Mouse (Mus musculus): ENCODE data around the gene Rnase2b.
"Not testable (repeated sequence)": the region's sequence is repeated elsewhere in the genome, so short reads cannot be mapped to it uniquely, and the experiment has no call there.

Rnase2b gene

DNA sequence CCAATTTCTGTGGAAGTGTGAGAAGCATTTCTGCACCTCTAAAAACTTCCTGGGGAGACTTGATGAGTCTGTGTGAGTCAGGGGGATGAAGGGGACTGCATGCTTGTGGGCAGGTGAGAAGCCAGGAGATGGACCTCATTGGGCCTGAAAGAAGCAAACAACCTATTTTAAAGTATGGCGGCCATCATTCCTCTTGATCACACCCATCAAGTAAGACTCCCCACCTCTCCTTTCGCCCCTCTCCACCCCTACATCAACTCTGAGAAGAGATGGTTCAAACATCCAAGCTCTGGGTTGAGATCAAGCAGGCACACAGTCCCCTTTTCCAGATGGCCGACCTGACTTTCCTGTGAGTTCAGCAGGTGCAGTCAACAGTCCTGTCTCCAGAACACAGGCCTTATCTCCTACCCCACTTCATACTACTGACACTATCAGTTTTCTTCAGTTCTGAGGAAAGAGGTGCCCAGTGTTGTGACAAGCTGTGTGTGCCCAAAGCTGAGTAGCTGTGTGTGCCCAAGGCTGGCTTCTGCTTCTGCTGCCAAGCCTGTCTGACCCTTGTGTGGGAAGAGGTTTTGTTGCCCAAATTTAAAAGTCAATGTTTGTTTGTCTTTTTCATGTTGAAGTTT, 11.7 kb upstream of the Rnase2b start:
- intact Hi-C loops (cut with DNase I): no loop called here

DNA sequence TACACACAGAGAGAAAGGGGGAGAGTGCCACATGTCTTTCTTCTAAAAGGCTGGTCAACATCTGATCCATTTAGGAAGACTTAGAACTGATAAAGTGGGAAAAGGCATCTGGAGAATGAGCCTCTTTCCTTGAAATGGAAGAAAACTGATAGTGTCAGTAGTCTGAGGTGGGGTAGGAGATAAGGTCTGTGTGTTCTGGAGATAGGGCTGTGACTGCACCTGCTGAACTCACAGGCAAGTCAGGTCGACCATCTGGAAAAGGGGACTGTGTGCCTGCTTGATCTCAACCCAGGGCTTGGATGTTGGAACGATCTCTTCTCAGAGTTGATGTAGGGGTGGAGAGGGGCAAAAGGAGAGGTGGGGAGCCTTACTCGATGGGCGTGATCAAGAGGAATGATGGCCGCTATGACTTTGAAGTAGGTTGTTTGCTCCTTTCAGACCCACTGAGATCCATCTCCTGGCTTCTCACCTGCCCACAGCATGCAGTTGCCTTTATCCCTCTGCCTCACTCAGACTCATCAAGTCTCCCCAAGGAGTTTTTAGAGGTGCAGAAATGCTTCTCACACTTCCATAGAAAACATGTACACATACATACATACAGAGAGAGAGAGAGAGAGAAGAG, 9.7 kb upstream of the Rnase2b start:
- intact Hi-C loops (cut with DNase I): no loop called here

DNA sequence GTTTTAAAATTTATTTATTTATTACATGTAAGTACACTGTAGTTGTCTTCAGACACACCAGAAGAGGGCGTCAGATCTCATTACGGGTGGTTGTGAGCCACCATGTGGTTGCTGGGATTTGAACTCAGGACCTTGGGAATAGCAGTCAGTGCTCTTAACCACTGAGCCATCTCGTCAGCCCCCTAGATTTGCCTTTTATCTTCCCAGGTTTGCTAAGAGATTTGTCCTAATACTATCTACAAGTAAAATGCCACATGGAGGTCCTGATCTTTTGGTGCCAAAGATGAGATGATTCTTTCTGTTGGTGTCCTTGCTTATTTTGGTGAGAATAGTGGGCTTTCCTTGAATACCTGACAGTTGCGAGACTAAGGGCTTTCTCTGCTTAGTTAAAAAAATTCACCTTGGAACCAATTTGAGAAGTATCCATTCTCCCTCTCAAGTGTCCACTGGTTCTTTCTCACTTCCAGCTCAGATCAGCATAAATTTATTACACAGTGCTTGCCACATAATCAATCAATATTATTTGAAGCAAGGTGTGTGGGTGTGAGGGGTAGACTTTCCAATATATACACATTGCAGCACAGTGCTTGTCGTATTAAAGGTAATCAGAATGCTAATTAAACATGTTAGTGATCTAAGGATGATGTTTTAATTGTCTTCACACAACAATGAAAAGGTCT, 5.9 kb upstream of the Rnase2b start:
- intact Hi-C loops (cut with DNase I): no loop called here

DNA sequence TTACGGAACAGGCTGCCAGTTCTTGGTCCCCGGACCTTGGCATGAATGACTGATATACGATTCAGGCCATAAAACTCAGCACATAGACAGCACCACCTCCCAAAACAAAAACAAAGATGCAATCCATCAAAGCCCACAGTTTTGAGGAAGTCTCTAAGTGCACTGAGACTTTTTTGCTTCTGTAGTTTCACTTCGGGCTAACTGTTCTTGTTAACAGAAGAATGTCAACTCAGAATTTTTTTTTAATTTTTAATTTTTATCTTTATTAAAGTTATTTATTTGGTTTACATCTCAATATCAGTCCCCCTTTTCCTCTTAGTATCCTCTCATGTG, 5.4 kb upstream of the Rnase2b start:
- intact Hi-C loops (cut with DNase I): no loop called here

- intact Hi-C loops (cut with DNase I): no loop called here
Measured at GRCm38 (mm10) chr14:51157072-51157471, 5.0 kb upstream of the Rnase2b start.

DNA sequence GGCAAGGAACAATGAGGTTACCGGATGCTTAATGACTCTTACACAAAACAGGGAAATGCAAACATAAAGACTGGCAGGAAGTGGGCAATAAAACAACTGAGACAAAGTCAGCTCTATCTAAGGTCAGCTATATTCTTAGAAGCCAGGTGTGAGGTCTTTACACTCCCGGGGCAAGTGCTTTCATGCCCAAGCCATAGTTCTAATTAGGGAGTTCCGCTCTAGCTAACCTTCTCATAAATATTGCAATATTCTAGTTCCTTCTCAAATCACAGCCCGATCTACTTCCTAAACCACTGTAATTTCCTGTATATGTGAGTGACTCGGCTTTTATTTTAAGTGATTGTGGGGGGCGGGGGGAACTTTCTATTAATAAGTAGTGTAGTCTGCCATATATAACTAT, 1.3 kb downstream of the Rnase2b start:
- intact Hi-C loops (cut with DNase I): not testable (repeated sequence)

GRCm38 (mm10) chr14:51165435-51165834, 3.4 kb downstream of the Rnase2b start:
- intact Hi-C loops (cut with DNase I): no loop called here

DNA sequence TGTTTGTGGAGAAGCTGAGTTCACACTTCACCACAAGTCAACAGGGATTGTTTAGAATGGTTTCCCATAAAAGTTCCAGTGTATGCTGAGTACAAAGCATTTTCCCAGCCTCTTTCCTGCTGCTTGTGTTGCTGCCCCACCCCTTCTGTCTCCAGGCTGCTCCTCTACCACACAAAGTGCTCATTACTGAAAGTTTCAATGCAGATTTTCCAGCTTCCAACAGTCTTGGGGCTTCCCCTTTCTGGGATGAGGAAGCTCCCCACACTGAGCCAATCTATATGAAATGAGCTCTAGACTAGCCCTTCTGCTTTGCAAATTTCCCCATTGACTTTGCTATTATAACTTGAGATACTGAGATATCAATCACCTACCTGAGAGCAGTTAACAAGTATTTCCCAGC, 4.0 kb downstream of the Rnase2b start:
- intact Hi-C loops (cut with DNase I): no loop called here

GRCm38 (mm10) chr14:51172095-51172865, 10.2 kb downstream of the Rnase2b start:
- intact Hi-C loops (cut with DNase I): loop anchor here (2.0 to 5.0 kb wide), 3 partner anchors 69 to 175 kb away; no protein-coding TSS in a partner anchor

DNA sequence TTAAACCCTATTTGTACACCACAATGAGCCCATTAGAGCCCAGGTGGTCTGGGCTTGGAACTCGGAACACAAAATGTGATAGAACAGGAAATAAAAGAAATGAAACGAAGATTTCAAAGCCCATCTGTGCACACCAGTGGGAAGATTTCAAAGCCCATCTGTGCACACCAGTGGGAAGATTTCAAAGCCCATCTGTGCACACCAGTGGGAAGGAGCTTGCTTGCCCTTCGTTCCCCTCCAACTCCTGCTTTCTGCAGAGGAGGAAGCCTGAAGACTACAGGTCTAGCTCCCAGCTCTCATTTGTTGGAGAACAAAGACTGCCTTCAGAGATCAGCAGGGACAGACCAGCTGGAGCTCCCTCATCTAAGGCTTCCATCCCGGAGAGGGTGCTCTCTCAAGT, 10.9 kb downstream of the Rnase2b start:
- intact Hi-C loops (cut with DNase I): loop anchor here (2.0 to 5.0 kb wide), 3 partner anchors 68 to 174 kb away; no protein-coding TSS in a partner anchor

DNA sequence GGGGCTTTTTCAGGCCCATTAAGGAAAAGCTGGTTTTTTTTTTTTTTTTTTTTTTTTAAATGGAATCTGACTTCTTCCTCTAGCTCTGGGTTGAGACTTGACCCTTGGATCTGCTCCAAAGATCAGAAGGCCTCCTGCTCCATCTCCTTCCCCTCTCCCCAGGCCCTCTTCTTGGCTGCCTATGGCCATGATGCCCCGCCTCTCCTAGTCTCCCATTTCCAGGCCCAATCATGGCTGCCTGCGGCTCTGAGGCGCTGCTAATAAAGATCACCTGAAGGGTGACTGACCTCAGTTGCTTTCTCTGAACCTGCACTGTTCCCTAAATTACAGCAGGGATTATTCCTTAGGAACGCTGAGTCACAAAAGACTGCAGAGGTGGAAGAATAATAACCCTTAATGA, 11.8 kb downstream of the Rnase2b start:
- intact Hi-C loops (cut with DNase I): loop anchor here (2.0 to 5.0 kb wide), 3 partner anchors 67 to 173 kb away; no protein-coding TSS in a partner anchor

DNA sequence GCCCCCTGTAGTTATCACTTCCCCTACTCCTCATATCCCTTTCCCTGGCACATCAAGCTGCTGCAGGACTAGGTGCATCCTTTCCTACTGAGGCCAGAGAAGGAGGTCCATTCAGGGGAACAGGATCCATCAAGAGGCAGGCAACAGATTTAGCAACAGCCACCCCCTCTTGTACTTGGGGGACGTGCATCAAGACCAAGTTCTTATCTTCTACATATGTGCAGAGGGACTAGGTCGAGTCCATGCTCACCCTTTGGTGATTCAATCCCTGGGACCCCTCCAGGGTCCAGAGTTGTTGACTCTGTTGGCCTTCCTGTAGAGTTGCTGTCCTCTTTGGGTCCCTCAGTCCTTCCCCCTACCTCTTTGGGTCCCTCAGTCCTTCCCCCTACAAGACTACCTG, 19.0 kb downstream of the Rnase2b start:
- intact Hi-C loops (cut with DNase I): not testable (repeated sequence)

GRCm38 (mm10) chr14:51195681-51196080, 33.6 kb downstream of the Rnase2b start:
- intact Hi-C loops (cut with DNase I): no loop called here

DNA sequence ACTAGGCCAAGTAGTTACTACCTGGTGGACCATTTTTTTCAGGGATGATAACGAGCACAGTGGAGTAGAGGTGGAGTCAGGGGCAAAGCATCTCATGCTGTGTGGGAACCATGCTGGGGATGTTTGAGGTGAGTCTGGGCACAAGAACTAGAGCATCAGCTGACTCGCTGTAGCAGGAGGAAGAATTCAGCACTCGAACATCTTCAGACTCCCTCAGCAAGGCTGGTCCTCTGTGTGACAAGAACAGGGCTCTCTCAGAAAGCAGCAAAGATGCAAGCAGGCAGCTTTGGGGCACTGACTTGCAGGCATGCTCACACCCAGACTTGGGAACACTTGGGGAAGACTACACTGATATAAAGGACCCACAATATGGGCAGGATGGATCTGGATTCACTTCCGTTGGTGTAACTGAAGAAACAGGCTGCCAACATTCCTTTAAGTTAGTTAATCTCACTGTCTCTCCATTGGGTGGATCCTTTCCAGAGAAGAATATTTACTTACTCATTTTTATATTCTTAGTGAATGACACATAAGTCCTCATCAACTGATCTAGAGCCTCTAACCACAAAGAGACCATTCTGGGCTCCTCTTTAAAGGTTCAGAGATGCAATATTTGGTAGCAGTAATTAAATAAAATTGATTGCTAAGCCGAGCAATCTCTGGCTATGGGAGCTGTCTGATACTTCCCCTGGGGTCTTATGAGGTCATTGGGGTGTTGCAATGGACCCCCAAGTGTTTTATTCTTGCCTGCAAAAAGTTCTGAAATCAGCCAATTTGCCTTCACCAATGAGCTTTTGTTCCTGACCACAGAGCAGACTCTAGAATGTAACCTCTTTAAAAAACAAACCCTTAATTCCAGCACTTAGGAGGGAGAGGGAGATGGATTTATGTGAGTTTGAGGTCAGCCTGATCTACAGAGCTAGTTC, 37.3 kb downstream of the Rnase2b start, which contains the start of gene Ang2:
TSS of gene Ang2 (minus strand) at position 51 of the 926 bp plus-strand sequence.
- intact Hi-C loops (cut with DNase I): no loop called here

GRCm38 (mm10) chr14:51200054-51200453, 38.0 kb downstream of the Rnase2b start:
- intact Hi-C loops (cut with DNase I): no loop called here

DNA sequence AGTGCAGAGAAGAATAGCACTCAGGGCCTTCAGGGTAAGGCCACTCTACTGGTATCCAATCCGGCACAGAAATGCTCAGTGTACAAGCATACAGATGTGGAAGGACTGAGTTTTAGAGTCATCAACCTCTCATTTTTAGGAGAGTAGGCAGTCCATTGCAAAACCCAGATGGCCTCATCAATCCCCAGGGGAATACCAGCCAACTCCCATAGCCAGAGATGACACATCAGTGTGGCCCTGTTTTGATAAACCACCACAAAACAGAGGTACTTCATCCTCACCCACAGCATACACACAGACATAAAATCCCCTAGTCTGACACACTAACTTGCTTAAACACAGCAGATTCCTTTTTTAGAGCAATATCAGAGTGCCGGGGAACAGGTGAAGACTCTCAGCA, 38.4 kb downstream of the Rnase2b start:
- intact Hi-C loops (cut with DNase I): no loop called here

- intact Hi-C loops (cut with DNase I): no loop called here
Measured at GRCm38 (mm10) chr14:51203115-51203514, 41.1 kb downstream of the Rnase2b start, which contains the start of gene Ear14. Ear14 (plus strand) TSS chr14:51203391.

Data from adrenal gland (tissue).